Mouse (Mus musculus): Measurements from ENCODE around the gene Mylk. TPM values are rescaled to one million over a fixed set of nuclear protein-coding genes. Genes with fewer than 3 reads are reported as not detected.

Mylk gene
- polyA plus RNA-seq (2012; rRNA removed): 7.2 and 8.7 TPM in 2 replicates

GRCm38 (mm10) chr16:34745065-34745585, at the start of gene Mylk:
Gene Mylk (plus strand): TSS chr16:34745210.

GRCm38 (mm10) chr16:35022242-35023137, 277.5 kb downstream of the Mylk start, which contains the start of gene Hacd2:
Gene Hacd2 (plus strand): TSS chr16:35022428.

Other genes starting within 250 kb of the Mylk start
- gene Kalrn, start 171.7 kb upstream of the Mylk start, polyA plus RNA-seq (2012; rRNA removed): 35.5 and 37.4 TPM in 2 replicates
- gene Ropn1, start 95.3 kb upstream of the Mylk start, polyA plus RNA-seq (2012; rRNA removed): not detected in 2 replicates
- 7.8 and 8.1 TPM in 2 replicates for gene Ccdc14, start 54.6 kb upstream of the Mylk start, polyA plus RNA-seq (2012; rRNA removed)